Mouse (Mus musculus) stomach, embryonic 14.5 days (tissue): ENCODE results near the gene Smim4. TPM values are rescaled to one million over a fixed set of nuclear protein-coding genes. Genes with fewer than 3 reads are reported as not detected.

ENCODE experiments used
- ATAC-seq: fragments of 200-750 bp; cut with Nextera tagmentation; 2 replicates; pipeline ENCODE4 v1.8.0; 2017; ENCODE audit warnings: low read depth, moderate TSS enrichment; ENCODE audit not compliant: insufficient number of reproducible peaks, insufficient read depth, low FRiP score
- H3K27ac ChIP-seq: fragments of 300-500 bp; sonication (generic); 2 replicates; pipeline ENCODE4 v1.5.1; 2014; ENCODE audit warnings: mild to moderate bottlenecking, low read length, moderate library complexity, mixed read lengths
- H3K27me3 ChIP-seq: fragments of 300-500 bp; sonication (generic); 2 replicates; pipeline ENCODE4 v1.6.1; 2014; ENCODE audit warnings: low read length, control low read depth, mixed read lengths; ENCODE audit not compliant: control insufficient read depth, insufficient read depth
- H3K36me3 ChIP-seq: fragments of 300-500 bp; sonication (generic); 2 replicates; pipeline ENCODE4 v1.6.1; 2014; ENCODE audit warnings: mild to moderate bottlenecking, control low read depth, low read length, moderate library complexity, mixed read lengths; ENCODE audit not compliant: control insufficient read depth, insufficient read depth
- H3K4me1 ChIP-seq: fragments of 300-500 bp; sonication (generic); 2 replicates; pipeline ENCODE4 v1.6.1; 2014; ENCODE audit warnings: low read length, control low read depth, mixed read lengths; ENCODE audit not compliant: control insufficient read depth, insufficient read depth
- H3K4me2 ChIP-seq: fragments of 300-500 bp; sonication (generic); replicated peaks from 2 replicates; pipeline ENCODE4 v1.6.1; 2014; ENCODE audit warnings: low read depth, low read length, control low read depth
- H3K4me3 ChIP-seq: fragments of 300-500 bp; sonication (generic); 2 replicates; pipeline ENCODE4 v1.5.1; 2014; ENCODE audit warnings: low read depth, low read length, control low read depth
- H3K9ac ChIP-seq: fragments of 300-500 bp; sonication (generic); replicated peaks from 2 replicates; pipeline ENCODE4 v1.6.1; 2014; ENCODE audit warnings: low read depth, mild to moderate bottlenecking, control low read depth, low read length, moderate library complexity, mixed read lengths
- H3K9me3 ChIP-seq: fragments of 300-500 bp; sonication (generic); 2 replicates; pipeline ENCODE4 v1.6.1; 2016; ENCODE audit warnings: low read depth, low read length, control low read depth; ENCODE audit not compliant: control insufficient read depth
- WGBS: fragments of 180-500 bp; shearing (Covaris S2); extraction: QIAGEN DNeasy Blood & Tissue Kit; methylation state at CpG from one replicate; pipeline ENCODE4 v1.1.7; 2014; 5-methylcytosine and 5-hydroxymethylcytosine counted together
- polyA plus RNA-seq: library from polyadenylated mRNA; unstranded; fragments of >200 nt; fragmentation: Nextera tagmentation; extraction: Ambion mirVana; gene quantifications from 2 replicates; pipeline ENCODE4 v1.2.1, GENCODE M21; 2014

The Smim4 gene
- polyA plus RNA-seq, 1 experiment from 2014 or later = 80.1 TPM

DNA sequence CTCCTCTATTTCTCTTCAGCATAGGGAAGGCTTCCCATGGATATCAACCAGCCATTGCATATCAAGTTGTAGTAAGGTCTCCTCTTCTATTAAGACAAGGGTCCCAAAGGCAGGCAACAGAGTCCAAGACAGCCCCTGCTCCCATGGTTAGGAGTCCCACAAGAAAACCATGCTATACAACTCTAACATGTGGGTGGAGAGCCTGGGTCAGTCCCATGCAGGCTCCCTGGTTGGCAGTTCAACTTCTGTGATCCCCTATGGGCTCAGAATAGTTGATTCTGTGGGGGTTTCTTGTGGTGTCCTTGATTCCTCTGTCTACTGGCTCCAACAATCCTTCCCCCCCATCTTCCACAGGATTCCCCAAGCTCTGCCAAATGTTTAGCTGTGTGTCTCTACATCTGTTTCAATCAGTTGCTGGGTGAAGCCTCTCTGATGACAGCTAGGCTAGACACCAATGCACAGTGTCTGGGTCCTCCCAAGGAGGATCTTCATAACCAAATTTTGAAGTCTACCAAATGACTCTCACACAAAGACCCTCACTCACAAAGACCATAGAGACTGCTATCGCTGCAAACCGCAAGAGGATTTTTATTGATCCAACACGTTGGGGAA is 50.1 kb downstream of the Smim4 start:
- Histone ChIP-seq H3K27me3 (no peaks in the 10 kb centered on the region), H3K9me3 (no peaks in the 10 kb centered on the region), H3K4me1 (no peaks in the 10 kb centered on the region), H3K9ac (no peak overlapping the region), H3K27ac (no peak overlapping the region), H3K4me2 (no peak overlapping the region), H3K36me3 (peaks cover 61% of the 10 kb centered on the region), H3K4me3 (no peak overlapping the region)
- WGBS = 100% methylated on average over 3 of the region's 3 CpGs
- ATAC-seq = no peak

DNA sequence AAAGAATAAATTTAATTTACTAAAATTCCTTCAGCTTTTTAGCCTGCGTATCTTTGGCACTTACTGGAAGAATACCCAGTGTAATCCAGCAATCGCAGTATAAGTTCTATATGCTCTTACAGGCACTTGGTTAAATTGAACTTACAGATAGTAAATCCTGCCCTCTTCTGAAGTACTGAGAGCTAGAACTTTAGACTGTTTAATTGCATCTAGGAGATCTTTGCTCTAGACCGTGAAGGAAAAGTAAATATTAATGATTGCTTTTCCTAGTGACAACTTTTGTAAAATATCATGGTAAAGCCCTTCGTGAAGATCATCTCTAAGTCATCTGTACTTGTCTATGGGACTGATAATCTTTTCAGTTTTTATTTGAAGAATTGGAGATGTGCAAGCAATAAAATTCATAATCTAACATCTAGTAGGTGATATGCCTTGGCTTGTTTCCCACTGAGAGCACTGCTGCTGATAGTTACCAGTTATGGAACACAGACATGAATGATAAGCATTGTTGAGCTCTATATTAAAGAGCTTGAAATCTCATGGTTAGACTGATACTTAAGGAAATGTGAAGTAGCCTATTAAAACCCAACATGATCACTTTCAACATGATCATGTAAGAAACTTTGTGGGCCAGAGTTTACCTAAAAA is 59.5 kb downstream of the Smim4 start:
- WGBS = 93% methylated on average over 4 of the region's 4 CpGs
- no peaks in the 10 kb centered on the region for H3K4me1 ChIP-seq
- H3K36me3 ChIP-seq = peaks cover 46% of the 10 kb centered on the region
- no peak overlapping the region for H3K27ac ChIP-seq
- no peak overlapping the region for H3K4me2 ChIP-seq
- no peak overlapping the region for H3K9ac ChIP-seq
- no peaks in the 10 kb centered on the region for H3K9me3 ChIP-seq
- ATAC-seq = no peak
- H3K4me3 ChIP-seq = no peak overlapping the region
- H3K27me3 ChIP-seq = no peaks in the 10 kb centered on the region

- Histone ChIP-seq H3K9ac (no peak overlapping the region), H3K9me3 (no peaks in the 10 kb centered on the region), H3K4me2 (no peak overlapping the region), H3K27ac (no peak overlapping the region), H3K4me3 (no peak overlapping the region), H3K36me3 (peaks cover 56% of the 10 kb centered on the region), H3K27me3 (no peaks in the 10 kb centered on the region), H3K4me1 (no peaks in the 10 kb centered on the region)
- WGBS = 69% methylated on average over 1 of the region's 1 CpGs
- no peak for ATAC-seq
Observed at GRCm38 (mm10) chr14:31062277-31062676, 66.5 kb downstream of the Smim4 start.

- 87% methylated on average over 1 of the region's 1 CpGs for WGBS
- H3K4me3 ChIP-seq = no peak overlapping the region
- H3K36me3 ChIP-seq = peaks cover 71% of the 10 kb centered on the region
- H3K4me2 ChIP-seq = no peak overlapping the region
- no peak overlapping the region for H3K9ac ChIP-seq
- no peak overlapping the region for H3K27ac ChIP-seq
- no peaks in the 10 kb centered on the region for H3K4me1 ChIP-seq
- no peaks in the 10 kb centered on the region for H3K27me3 ChIP-seq
- no peaks in the 10 kb centered on the region for H3K9me3 ChIP-seq
- ATAC-seq = no peak
Observed at GRCm38 (mm10) chr14:31045817-31046216, 82.9 kb downstream of the Smim4 start.

GRCm38 (mm10) chr14:31045296-31045695 is 83.5 kb downstream of the Smim4 start:
- peaks cover 66% of the 10 kb centered on the region for H3K36me3 ChIP-seq
- no peak overlapping the region for H3K4me3 ChIP-seq
- H3K9me3 ChIP-seq = no peaks in the 10 kb centered on the region
- H3K27me3 ChIP-seq = no peaks in the 10 kb centered on the region
- H3K9ac ChIP-seq = no peak overlapping the region
- WGBS = 88% methylated on average over 5 of the region's 5 CpGs
- H3K4me1 ChIP-seq = no peaks in the 10 kb centered on the region
- no peak for ATAC-seq
- no peak overlapping the region for H3K27ac ChIP-seq
- H3K4me2 ChIP-seq = no peak overlapping the region

Other genes starting within 250 kb of the Smim4 start
- 3.7 and 4.7 TPM in 2 replicates for gene Mustn1, start 249.8 kb downstream of the Smim4 start, polyA plus RNA-seq
- gene Itih4, start 242.5 kb downstream of the Smim4 start, polyA plus RNA-seq = 0.22 TPM in 2 replicates
- 0.36 and 0.91 TPM in 2 replicates for gene Itih3, start 205.2 kb downstream of the Smim4 start, polyA plus RNA-seq
- not detected in 2 replicates for gene Itih1, start 185.7 kb downstream of the Smim4 start, polyA plus RNA-seq
- gene Nek4, start 177.6 kb downstream of the Smim4 start, polyA plus RNA-seq = 10.7 and 14.3 TPM in 2 replicates
- 72.7 and 76.2 TPM in 2 replicates for gene Glt8d1, start 127.6 kb downstream of the Smim4 start, polyA plus RNA-seq
- 411 and 417 TPM in 2 replicates for gene Spcs1, start 127.3 kb downstream of the Smim4 start, polyA plus RNA-seq
- 119 TPM in 2 replicates for gene Pbrm1, start 109.8 kb downstream of the Smim4 start, polyA plus RNA-seq
- gene Gnl3, start 109.8 kb downstream of the Smim4 start, polyA plus RNA-seq = 124 and 128 TPM in 2 replicates
- 324 and 357 TPM in 2 replicates for gene Nt5dc2, start 2.1 kb upstream of the Smim4 start, polyA plus RNA-seq
- gene Stab1, start 39.7 kb upstream of the Smim4 start, polyA plus RNA-seq = 48.3 and 54.4 TPM in 2 replicates
- gene Tnnc1, start 79.4 kb upstream of the Smim4 start, polyA plus RNA-seq = 1.3 and 3.2 TPM in 2 replicates
- 347 and 368 TPM in 2 replicates for gene Nisch, start 88.0 kb upstream of the Smim4 start, polyA plus RNA-seq
- gene Sema3g, start 88.9 kb upstream of the Smim4 start, polyA plus RNA-seq = 0.34 and 0.43 TPM in 2 replicates
- 11.3 and 13.5 TPM in 2 replicates for gene Phf7, start 122.4 kb upstream of the Smim4 start, polyA plus RNA-seq
- gene Bap1, start 122.5 kb upstream of the Smim4 start, polyA plus RNA-seq = 73.1 and 73.7 TPM in 2 replicates
- 7.0 and 10.2 TPM in 2 replicates for gene Dnah1, start 194.9 kb upstream of the Smim4 start, polyA plus RNA-seq
- gene Capn7, start 207.7 kb upstream of the Smim4 start, polyA plus RNA-seq = 42.1 and 45.1 TPM in 2 replicates